Mouse (Mus musculus): Measurements from ENCODE around the gene Cdhr4.

Gene Cdhr4

DNA sequence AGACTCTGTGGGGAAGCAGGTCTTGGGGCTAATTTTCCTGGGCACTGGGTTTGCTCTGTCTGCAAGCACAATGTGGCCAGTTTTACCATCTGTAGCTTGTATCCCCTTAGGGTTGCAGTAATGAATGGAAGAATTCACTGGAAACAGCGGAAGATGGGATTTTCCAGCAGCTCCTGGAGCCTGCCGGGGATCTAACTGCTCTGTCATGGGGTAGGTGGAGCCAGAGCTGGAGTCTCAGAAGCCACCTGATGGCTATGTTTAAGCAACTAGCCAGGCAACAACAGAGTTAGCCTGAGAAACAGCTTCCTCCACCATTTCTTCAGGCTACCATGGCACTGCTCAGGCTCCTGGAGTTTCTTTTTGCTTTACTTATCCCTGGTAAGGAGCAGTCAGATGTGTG lies at the start of gene Cdhr4:
Cdhr4 (plus strand) TSS at position 301 of the 400 bp plus-strand sequence.
- DNase-seq: no peak

DNA sequence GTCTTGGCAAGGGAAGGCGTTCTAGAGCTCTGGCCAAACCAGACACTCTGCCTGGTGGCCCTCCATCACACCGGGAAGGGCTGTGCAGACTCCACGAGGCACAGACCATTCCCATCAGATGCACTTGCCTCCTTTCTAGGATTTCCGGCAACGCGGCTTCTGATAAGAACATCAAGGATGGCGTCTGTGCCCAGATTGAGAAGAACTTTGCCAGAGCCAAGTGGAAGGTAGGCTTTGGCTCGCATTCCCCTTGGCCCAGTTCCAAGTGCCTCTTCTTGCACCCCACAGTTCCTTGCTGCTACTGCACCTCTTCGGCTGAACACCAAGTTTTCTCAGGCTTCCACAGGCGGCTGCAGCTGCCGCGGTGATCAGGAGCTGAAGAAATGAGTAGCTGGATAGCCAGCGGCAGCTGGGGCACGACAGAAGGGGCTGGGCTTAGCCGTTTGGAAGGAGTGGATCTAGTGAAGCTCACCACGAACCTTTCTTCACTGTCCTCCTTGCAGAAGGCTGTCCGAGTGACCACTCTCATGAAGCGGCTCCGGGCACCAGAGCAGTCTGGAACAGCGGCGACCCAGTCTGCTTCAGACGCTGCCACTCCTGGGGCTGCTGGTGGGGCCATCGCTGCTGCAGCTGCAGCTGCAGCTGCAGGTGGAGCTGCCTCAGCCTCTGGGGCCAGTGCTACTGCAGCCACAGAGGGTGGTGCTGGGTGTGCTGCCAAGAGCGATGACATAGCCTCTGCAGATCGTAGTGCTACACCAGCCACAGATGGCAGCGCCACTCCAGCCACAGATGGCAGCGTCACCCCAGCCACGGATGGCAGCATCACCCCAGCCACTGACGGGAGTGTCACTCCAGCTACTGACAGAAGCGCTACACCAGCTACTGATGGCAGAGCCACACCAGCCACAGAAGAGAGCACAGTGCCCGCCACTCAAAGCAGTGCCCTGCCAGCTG lies 44.8 kb upstream of the Cdhr4 start:
- no peak for DNase-seq

DNA sequence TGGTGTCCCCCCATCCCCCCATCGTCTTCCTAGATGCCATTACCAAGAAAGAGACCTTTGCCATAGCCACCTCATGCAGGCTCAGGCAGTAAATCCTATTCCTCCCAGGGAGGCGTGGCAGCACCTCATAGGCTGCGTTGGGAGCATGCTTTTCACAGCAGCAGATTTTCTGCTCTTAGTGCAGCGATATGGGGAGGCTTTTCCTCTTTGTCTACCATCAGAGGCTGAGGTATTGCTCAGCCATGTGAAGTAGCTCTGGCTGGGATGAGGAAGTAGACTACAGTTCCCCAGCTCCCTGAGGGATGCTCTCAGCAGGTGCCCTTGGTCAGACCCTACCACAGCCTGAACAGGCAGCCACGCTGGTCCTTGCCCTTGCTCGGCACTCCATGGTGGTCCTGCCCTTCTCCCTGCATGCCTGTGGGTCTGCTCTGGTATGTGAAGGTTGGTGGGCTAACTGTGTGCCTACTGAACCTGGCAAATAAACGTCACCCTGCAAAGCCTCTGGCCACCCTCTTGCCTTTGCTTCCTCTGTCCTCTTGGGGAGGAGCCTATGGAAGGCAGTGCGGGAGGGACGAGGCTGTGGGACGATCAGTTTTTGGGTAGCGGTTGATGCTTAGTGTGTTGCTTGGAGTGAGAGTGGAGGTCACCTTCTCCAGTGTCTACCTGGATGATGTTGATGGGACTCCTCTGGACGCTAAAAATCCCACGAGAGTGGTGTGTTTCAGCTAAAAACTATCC lies 42.9 kb upstream of the Cdhr4 start:
- DNase-seq: no peak

DNA sequence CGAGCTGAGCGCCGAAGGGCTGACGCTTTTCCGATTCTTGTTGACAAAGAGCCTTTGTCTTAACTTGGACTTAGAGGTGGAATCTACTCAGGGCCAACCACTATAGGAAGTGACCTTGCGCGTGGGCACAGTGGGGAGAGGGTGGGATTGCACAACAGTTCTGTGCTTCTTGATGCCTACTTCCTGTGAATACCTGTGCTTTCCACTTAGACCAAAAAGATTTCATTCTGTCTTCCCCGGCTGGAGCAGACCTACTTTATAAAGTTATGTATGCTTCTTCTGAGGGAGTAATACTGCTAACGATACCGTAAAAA lies 42.4 kb upstream of the Cdhr4 start, which contains the start of gene Traip:
Traip (plus strand) TSS at position 215 of the 314 bp plus-strand sequence.
- DNase-seq: no peak

DNA sequence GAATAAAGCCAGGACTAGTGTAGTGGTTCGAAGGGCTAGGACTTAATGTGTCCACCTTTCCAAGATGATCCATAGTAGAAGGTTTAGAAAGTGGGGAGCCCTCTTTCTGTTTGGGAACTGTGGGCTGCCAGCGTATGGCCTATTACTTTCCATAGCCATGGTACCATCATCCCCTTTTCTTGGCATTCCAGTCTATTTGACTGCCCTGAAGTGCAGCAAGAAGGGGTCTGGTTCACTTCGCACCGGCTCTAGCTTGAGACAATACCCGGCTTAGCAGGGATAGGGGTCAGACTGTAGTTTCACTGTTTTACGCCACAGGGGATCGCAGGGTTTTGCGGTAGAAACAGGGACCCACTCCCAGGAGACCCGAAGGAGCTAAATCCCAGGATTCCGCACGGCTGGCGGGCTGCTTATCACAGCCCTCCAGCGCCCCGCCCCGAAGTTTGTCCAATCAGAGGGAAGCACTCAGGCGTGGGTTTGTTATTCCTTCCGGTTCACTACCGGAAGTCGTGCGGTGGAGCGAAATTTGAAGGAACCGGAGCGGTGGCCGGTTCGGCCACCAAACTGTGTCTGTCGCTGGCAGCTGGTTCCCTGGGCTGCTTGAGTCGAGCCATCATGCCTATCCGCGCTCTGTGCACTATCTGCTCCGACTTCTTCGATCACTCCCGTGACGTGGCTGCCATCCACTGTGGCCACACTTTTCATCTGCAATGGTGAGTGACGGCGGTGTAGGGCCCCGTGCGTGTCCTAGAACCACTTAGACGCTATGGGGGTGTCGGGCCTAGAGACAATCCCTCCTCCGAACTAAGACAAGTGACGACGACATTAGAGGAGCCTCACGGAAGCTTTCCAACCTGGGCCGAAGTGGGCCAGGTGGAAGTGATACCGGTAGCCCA lies 41.6 kb upstream of the Cdhr4 start:
- peak; percentile 97 for DNase-seq

DNA sequence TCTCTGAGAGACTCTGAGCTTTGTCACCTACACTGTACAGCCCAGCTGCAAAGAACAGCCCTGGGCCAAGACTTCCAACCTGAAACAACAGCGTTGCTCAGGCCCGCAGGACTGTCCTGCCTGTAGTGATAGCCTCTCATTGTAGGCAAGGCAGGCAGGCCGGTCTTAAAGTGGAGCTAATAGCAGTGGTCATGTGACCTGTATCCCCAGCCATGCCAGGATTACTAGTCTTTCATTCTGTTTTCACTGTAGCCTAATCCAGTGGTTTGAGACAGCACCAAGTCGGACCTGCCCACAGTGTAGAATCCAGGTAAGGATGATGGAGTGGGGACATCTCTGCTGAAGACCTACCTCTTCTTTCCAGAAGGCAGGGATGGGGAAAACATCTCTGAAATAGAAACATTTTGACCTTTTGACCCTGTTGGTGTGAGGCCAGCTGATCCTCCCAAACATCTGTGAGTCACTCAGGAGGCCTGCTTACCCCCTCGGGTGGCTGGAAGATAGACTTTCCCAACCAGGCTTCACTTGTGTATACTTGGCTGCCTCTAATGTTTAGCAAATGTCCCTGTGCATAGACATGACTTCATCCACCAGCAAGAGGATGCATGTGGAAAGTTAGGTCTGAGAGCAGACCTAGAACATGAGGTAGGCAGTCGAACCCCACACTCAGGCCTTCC lies 36.5 kb upstream of the Cdhr4 start:
- peak; percentile 67 for DNase-seq

DNA sequence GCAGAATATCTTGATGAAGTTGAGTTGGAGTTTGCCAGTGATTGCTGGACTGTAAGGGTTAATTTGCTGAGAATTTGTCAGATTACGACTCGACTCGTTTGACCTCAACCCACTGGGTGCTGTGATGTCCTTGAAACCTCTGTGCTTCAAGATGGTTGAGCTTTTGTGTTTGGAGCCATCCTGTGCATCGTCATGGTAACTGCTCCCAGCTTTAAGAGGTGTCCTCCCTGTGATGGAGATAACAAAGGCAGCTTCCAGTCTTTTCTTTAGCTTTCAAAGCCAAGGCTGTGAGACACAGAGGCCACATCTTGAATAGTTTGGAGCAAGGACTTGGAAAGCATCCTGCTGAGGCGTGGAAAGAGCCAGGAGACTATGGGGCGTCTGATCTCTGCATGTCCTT lies 35.2 kb upstream of the Cdhr4 start:
- no peak for DNase-seq

DNA sequence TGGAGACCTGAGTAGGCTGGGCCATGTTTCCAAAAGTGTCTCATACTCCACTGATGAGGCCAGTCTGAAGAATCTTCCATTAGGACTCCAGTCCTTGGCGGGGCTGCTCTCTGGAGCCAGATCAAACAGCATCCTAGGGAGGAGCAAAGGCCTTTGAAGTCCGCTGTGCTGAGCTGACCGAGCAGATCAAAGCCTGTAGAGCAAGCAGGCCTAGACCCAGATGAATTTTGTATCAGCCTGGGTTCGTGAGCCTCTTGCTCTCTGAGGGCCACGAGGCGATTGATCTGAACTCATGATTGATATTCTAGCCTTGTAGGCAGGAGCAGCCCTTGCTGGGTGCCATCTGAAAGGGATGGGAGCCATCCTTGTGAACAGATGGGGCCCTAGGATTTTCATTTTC lies 32.4 kb upstream of the Cdhr4 start:
- DNase-seq: peak; percentile 50

DNA sequence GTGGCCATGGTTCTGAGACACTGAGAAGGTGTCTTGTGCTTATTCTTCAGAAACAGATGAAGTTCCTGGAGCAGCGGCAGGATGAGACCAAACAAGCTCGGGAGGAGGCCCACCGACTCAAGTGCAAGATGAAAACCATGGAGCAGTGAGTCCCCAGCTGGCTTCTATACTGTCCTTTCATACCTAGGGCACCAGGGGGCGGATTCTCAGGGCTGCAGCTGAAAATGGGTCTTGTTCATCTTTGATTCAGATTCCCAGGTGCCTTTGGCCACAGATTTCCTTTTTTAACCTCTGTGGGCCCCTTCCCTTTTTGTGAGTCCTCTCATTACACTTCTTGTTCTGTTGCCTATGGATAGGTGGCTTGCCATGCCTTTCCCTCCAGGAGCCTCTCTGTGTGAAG lies 31.4 kb upstream of the Cdhr4 start:
- DNase-seq: no peak

DNA sequence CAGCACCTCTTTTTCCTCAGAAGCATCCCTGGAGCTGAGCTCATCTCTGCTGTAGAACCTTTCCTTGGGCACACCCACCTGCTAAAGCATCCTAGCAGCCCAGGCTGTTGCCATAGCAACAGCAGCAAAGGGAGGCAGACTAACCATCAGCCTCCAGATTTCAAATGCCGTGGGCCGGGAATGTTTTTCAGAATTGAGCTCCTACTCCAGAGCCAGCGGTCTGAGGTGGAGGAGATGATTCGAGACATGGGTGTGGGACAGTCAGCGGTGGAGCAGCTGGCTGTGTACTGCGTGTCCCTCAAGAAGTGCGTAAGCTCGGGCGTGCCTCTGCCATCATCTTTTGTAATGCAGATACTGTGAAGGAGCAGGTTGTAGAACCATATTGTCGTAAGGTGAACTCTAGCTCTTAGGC lies 30.9 kb upstream of the Cdhr4 start:
- no peak for DNase-seq

DNA sequence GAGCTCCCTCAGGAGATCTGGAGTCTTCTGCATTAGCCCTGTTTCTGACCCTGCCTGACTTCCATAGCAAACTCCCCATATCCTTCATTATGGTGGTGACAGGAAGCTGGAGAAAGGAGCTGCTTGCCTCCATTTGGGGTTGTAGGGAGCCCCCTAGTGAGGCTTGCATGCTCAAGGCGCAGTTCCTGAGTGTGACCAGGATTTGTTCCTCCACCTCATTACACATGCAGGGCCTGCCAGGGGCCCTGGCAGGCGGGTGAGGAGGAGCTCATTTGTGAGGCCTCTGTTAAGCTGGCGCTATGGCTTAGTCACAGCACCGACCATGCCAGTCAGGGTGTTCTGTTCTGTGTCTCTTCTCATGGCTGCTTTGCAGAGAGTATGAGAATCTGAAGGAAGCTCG lies 30.4 kb upstream of the Cdhr4 start:
- peak; percentile 70 for DNase-seq

DNA sequence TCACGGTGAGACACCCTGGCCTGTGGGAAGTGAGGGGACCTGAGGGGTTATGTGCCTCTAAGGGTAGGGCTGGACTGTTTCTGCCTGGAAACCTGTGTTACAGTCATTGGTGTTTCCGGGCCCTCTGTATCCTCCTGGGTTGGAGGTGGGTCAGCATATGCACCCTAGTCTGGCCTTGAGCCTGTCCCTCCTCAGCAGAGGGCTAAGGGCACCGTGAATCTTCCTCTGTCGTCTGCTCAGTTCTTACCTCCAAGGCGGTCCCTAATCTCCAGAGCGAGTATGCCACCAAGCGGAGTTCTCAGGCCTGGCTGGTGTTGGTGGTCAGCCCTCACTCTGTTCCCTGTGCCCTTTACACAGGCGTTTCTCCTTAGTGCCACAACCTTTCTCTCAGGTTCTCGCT lies 29.4 kb upstream of the Cdhr4 start:
- DNase-seq: no peak

DNA sequence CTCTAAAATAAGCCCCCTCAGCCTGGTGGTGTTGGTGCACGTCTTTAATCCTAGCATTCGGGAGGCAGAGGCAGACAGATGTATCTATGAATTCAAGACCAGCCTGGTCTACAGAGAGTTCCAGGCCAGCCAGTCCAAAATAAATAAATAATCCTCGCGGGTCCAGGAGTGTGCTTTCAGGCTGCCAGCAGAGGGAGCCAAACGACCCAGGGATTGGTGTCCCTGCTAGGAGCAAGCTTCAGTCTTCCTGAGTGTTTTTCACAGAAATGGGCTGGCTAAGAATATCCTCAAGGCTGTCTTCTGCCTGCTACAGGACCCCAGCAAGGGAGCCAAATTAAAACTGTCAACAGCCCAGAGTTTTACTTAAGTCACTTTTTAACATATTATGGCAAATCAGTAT lies 28.6 kb upstream of the Cdhr4 start:
- DNase-seq: peak; percentile 92

DNA sequence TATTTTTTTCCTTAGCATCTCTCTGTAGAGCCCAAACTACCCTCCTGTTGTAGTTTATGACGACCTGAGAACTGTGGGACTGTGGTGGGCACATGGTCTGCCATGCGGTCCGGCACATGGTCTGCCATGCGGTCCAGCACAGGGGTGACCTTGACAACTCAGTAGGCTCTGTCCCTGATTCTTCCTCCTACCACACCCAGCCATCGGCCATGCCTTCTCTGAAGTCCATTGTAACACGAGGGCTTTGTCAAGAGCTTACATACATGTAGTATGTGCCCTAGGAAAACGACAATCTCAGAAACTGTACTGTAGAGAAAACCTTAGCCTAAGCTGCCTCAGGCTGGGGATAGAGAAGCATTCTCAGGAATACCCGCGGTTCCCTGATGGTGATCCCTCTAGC lies 27.6 kb upstream of the Cdhr4 start:
- DNase-seq: no peak

DNA sequence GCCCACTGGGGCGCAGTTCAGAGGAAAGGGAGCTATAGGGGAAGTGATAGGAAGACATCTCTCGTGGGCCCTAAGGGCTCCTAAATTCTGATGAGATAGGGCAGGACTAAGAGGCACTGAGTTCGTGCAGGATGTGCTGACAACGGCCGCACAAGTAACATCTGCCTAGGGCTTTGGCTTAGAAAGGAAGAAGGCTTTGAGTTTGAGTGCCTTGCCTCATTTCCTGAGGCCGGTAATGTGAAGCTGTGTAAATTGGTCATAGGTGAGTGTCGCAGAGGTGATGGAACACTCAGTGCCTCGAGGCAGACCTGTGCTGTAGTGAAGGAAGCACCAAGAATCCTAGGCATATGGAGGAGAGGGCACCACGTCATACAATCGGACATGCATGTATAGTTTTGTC lies 25.6 kb upstream of the Cdhr4 start:
- DNase-seq: no peak

DNA sequence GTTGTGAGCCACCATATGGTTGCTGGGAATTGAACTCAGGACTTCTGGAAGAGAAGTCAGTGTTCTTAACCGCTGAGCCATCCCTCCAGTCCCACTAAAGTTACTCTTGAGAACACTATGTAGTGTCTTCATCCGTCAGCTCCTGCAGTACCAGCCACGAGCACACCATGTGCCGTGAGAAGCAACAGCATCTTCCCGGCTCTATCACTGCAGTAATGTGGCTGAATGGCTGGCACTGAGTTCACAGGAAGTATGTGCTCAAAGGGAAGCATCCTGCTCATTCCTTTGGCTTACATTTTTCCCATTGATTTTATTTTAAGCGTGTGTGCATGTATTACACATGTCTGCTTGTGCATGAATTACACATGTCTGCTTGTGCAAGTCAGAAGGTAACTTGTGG lies 24.9 kb upstream of the Cdhr4 start:
- peak; percentile 48 for DNase-seq

DNA sequence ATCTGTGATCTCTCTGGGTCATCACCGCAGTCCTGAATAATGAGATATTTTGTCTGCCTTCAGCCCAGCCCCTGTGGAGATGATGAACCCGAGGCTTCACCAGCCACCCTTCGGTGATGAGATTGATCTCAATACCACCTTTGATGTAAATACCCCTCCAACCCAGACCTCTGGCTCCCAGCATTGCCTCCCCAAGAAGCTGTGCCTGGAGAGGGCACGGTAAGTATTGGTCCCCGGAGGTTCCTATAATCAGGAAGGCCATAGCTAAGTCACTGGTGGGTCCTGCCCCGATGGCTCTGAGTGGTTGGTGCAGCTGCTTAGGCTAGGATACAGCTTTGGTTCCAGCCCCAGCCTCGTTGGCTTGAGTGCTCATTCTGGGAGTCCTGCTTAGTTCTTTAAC lies 23.8 kb upstream of the Cdhr4 start:
- DNase-seq: no peak

DNA sequence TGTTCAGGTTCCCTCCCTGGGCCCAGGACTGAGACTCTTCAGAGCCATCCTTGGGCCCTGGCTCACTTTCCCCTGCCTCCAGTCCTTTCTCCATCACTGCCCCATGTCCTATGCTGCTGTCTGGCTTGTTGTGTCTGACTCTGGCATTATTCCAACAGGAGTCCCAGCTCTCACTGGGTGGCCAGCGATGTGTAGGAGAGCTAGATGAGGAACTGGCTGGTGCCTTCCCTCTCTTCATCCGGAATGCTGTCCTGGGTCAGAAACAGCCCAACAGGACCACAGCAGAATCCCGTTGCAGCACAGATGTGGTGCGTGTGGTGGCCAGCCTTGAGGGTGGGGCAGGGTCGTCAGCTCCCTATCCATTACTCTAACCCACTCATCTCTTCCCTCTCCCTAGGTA lies 22.0 kb upstream of the Cdhr4 start:
- DNase-seq: no peak

DNA sequence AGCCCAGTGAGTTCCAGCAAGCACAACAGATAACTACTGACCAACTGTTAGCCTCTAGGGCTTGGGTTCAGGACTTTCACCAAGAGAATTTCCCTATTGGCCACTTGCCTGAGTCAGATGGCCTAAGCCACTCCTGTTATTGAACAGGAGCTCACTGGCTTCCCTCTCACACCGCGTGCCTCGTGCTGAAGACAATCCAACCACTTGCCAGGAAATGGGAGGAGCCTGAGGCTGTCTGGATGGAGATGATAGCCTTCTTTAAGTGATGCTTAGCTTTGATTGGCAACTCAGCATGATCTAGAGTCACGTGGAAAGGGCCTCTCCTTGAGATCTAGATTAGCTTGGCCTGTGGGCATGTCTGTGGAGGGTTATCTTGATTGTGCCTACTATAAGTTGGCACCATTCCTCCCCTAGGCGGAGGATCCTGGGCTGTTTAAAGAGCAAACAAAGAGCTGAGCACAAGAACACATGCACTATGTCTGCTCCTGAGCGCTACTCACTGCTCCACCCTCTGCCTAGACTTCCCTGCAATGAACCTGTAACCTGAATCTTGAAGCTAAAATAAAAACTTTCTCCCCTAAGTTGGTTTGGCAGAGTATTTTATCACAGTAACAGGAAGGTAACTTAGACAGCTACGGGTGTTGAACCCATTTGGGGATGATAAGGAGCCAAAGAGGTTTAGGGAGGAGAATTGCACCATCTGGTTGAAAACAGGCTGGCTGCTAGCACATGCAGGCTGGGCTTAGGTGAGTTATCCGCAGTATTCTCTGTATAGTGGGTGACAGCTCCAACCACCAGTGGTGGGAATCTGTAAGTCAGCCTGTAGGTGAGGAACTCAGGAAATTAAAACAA lies 20.4 kb upstream of the Cdhr4 start:
- peak; percentile 45 for DNase-seq

DNA sequence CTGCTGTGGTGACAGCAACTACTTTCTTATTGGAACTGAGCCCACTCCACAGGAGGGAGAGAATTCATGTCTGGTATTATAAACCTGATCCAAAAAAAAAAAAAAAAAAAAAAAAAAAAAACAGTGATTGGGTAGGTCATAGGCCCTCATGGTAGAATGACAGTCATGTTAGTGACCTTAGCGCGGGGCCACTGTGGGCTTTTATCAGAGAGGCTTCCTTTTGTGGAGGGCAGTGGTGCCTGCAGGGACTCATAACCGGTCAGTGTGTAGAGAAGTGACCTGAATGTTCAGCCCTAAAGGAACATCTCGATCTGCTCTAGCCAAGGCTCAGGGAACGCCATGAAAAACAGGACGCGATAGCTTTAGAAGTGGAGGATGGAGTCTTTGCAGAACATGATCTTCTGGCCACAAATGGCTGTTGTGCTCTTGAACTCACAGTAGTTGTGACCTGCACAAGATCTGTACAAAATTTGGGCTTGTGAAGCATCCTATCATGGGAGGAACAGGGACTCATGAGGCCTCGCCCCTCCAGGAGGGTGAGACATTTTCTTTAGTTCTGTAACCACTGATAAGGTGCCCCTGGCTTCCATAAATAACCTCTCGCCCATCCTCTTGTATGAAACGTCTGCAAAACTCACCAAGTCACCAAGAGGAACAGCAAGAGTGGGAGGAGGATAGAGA lies 17.7 kb upstream of the Cdhr4 start:
- DNase-seq: no peak
